Mouse (Mus musculus) stomach, postnatal 0 days (tissue): Measurements from ENCODE around the gene Pik3c2a. TPM values are rescaled to one million over a fixed set of nuclear protein-coding genes. Genes with fewer than 3 reads are reported as not detected.

Experiments used
- ATAC-seq: fragments of 200-750 bp; cut with Nextera tagmentation; 2 replicates; pipeline ENCODE4 v1.8.0; 2017; ENCODE audit not compliant: low FRiP score, low TSS enrichment
- DNase-seq: peaks from one replicate; pipeline ENCODE4 v3.0.0-alpha.2; 2016; ENCODE audit warnings: low spot score
- H3K27ac ChIP-seq: fragments of 300-500 bp; sonication (generic); replicated peaks from 2 replicates; pipeline ENCODE4 v1.5.1; 2014; ENCODE audit warnings: mild to moderate bottlenecking, control low read depth
- H3K27me3 ChIP-seq: fragments of 300-500 bp; sonication (generic); 2 replicates; pipeline ENCODE4 v1.6.1; 2014; ENCODE audit warnings: low read length; ENCODE audit not compliant: control insufficient read depth, insufficient read depth
- H3K36me3 ChIP-seq: fragments of 300-500 bp; sonication (generic); 2 replicates; pipeline ENCODE4 v1.6.1; 2014; ENCODE audit warnings: low read length, mixed read lengths; ENCODE audit not compliant: control insufficient read depth, insufficient read depth
- H3K4me1 ChIP-seq: fragments of 300-500 bp; sonication (generic); replicated peaks from 2 replicates; pipeline ENCODE4 v1.6.1; 2014; ENCODE audit warnings: antibody characterized with exemption; ENCODE audit not compliant: control insufficient read depth, insufficient read depth
- H3K4me2 ChIP-seq: fragments of 300-500 bp; sonication (generic); replicated peaks from 2 replicates; pipeline ENCODE4 v1.6.1; 2014; ENCODE audit warnings: low read depth, mild to moderate bottlenecking, control low read depth, moderate library complexity
- H3K4me3 ChIP-seq: fragments of 300-500 bp; sonication (generic); 2 replicates; pipeline ENCODE4 v1.5.1; 2014; ENCODE audit warnings: low read depth, low read length, control low read depth
- H3K9ac ChIP-seq: fragments of 300-500 bp; sonication (generic); 2 replicates; pipeline ENCODE4 v1.6.1; 2014; ENCODE audit warnings: mild to moderate bottlenecking, low read length, control low read depth, mixed read lengths
- H3K9me3 ChIP-seq: fragments of 300-500 bp; sonication (generic); 2 replicates; pipeline ENCODE4 v1.6.1; 2016; ENCODE audit warnings: low read length; ENCODE audit not compliant: control insufficient read depth
- CTCF ChIP-seq: IDR thresholded peaks from 2 replicates; pipeline ENCODE4 v1.5.1; 2016; ENCODE audit warnings: antibody characterized with exemption, low read depth, mild to moderate bottlenecking, moderate library complexity
- EP300 ChIP-seq: optimal IDR thresholded peaks from 2 replicates; pipeline ENCODE3; 2016; ENCODE audit warnings: antibody characterized with exemption
- WGBS: fragments of 180-500 bp; shearing (Covaris S2); extraction: QIAGEN DNeasy Blood & Tissue Kit; methylation state at CpG from one replicate; pipeline ENCODE4 v1.1.7; 2014; 5-methylcytosine and 5-hydroxymethylcytosine counted together
- polyA plus RNA-seq: library from polyadenylated mRNA; unstranded; fragments of >200 nt; fragmentation: Nextera tagmentation; extraction: Ambion mirVana; gene quantifications from 2 replicates; pipeline ENCODE4 v1.2.1, GENCODE M21; 2015

Gene Pik3c2a
- polyA plus RNA-seq, 1 experiment from 2014 or later = 12.0 TPM

GRCm38 (mm10) chr7:116446645-116447044 lies 3.4 kb upstream of the Pik3c2a start:
- 89% methylated on average over 3 of the region's 3 CpGs for WGBS
- H3K36me3 ChIP-seq = no peaks in the 10 kb centered on the region
- H3K9ac ChIP-seq = no peak overlapping the region
- peaks cover 2% of the 10 kb centered on the region; the same call in 1 of the 2 replicates for H3K4me1 ChIP-seq
- TF ChIP-seq CTCF (no peak), EP300 (no peak)
- no peak overlapping the region for H3K4me3 ChIP-seq
- H3K27me3 ChIP-seq = no peaks in the 10 kb centered on the region
- H3K9me3 ChIP-seq = no peaks in the 10 kb centered on the region
- DNase-seq (no peak), ATAC-seq (no peak)
- H3K4me2 ChIP-seq = no peak overlapping the region
- H3K27ac ChIP-seq = no peak overlapping the region

DNA sequence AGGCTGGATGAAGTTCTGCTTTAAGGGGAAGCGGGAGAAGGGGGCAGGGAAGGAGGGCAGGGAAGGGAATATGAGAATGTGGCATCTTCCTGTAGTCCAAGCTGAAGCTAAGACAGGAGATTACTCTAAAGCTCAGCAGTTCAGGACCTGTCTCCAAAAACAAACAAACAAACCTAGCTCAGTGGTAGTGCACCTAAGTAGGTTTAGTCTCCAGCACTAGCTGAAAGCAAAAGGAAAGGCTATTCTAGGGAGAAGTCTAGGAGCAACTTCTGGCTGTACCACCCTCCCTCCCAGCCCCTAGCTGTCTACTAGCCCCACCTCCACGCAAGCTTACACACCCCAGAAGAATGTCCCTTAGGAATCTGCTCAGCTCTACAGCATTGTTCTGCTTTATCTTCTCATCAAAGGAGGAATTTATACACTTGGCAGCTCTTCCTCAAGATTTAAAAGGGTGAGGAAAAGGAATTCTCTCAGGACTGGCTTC lies 1.1 kb upstream of the Pik3c2a start:
- no peaks in the 10 kb centered on the region for H3K9me3 ChIP-seq
- H3K4me1 ChIP-seq = peaks cover 2% of the 10 kb centered on the region; the same call in 1 of the 2 replicates
- TF ChIP-seq EP300 (no peak), CTCF (no peak)
- H3K36me3 ChIP-seq = no peaks in the 10 kb centered on the region
- H3K9ac ChIP-seq = peak overlapping the region; percentile 89
- H3K4me3 ChIP-seq = peak overlapping the region; percentile 99
- H3K27ac ChIP-seq = peak overlapping the region; percentile 93
- ATAC-seq = peak; percentile 32; the same call in 1 of the 2 replicates
- H3K27me3 ChIP-seq = no peaks in the 10 kb centered on the region
- WGBS = 0% methylated on average over 2 of the region's 2 CpGs
- peak; percentile 39 for DNase-seq
- peak overlapping the region; percentile 88 for H3K4me2 ChIP-seq

DNA sequence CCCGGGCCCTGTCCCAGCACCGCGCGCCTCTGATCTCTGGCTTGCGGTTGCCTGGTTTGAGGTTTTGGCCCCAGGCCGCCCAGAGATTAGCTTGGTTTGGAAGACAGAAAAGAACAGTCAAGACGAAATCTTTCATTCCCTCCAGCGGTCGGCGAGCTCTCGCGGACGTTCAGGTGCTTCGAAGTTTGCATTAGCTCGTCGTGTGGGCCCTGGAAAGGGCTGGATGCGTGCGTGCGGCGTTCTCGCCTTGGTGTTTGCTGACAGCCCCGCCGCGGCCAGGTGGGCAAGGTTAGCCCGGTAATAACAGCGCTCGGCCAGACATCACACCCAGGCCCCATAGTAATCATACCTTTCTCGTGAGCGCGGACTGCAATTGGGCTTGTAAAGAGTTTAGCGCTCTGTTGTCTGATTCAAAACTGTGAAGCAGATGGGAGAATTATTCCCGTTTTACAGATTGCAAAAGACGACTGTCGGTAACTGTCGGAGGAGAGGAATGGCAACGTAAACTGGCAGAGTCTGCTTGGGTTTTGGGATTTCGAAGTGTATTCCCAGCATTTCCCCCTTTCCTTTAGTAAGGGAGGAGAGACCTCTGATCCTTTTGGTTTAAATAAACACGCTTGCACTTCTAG lies 562 bp upstream of the Pik3c2a start:
- no peaks in the 10 kb centered on the region for H3K27me3 ChIP-seq
- H3K4me2 ChIP-seq = peak overlapping the region; percentile 88
- no peaks in the 10 kb centered on the region for H3K36me3 ChIP-seq
- H3K9ac ChIP-seq = peak overlapping the region; percentile 89
- DNase-seq (peak; percentile 79), ATAC-seq (peak; percentile 65)
- peak overlapping the region; percentile 93 for H3K27ac ChIP-seq
- TF ChIP-seq CTCF (no peak), EP300 (no peak)
- WGBS = under 1% methylated on average over 38 of the region's 38 CpGs
- H3K9me3 ChIP-seq = no peaks in the 10 kb centered on the region
- peaks cover 2% of the 10 kb centered on the region; the same call in 1 of the 2 replicates for H3K4me1 ChIP-seq
- peak overlapping the region; percentile 99 for H3K4me3 ChIP-seq

GRCm38 (mm10) chr7:116442226-116442625 lies 1.0 kb downstream of the Pik3c2a start:
- no peaks in the 10 kb centered on the region for H3K27me3 ChIP-seq
- DNase-seq = no peak
- peak overlapping the region; percentile 88 for H3K4me2 ChIP-seq
- no peak for TF ChIP-seq CTCF
- TF ChIP-seq EP300 = no peak
- no peak for ATAC-seq
- no peak overlapping the region for H3K27ac ChIP-seq
- WGBS = 3% methylated on average over 7 of the region's 7 CpGs
- H3K9me3 ChIP-seq = no peaks in the 10 kb centered on the region
- peak overlapping the region; percentile 99 for H3K4me3 ChIP-seq
- H3K4me1 ChIP-seq = peaks cover 2% of the 10 kb centered on the region; the same call in 1 of the 2 replicates
- H3K9ac ChIP-seq = peak overlapping the region; percentile 89
- H3K36me3 ChIP-seq = no peaks in the 10 kb centered on the region

DNA sequence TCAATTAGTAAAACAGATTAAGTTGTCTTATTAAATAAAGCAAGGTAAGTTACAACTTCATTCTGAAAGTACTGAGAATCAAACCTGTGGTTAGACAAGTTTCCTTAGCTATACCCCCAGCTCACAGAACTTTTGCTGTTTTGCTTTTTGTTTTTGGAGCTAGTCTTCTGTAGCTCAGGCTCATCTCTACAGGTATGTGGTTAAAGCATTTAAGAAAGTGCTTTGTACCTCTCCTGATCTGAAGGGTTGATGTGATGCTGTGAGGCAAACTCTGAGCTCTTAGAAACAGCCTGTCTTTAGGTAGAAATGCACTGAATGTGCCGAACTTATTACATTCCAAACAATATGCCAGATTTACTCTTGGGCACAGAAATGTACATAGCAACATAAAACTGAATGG lies 1.9 kb downstream of the Pik3c2a start:
- Histone ChIP-seq H3K4me1 (peaks cover 2% of the 10 kb centered on the region; the same call in 1 of the 2 replicates), H3K27me3 (no peaks in the 10 kb centered on the region), H3K4me3 (no peak overlapping the region), H3K4me2 (peak overlapping the region; percentile 88; the same call in 1 of the 2 replicates), H3K36me3 (no peaks in the 10 kb centered on the region), H3K9me3 (no peaks in the 10 kb centered on the region), H3K27ac (no peak overlapping the region), H3K9ac (no peak overlapping the region)
- WGBS = 42% methylated on average over 1 of the region's 1 CpGs
- TF ChIP-seq EP300 = no peak
- no peak for TF ChIP-seq CTCF
- ATAC-seq (no peak), DNase-seq (no peak)

DNA sequence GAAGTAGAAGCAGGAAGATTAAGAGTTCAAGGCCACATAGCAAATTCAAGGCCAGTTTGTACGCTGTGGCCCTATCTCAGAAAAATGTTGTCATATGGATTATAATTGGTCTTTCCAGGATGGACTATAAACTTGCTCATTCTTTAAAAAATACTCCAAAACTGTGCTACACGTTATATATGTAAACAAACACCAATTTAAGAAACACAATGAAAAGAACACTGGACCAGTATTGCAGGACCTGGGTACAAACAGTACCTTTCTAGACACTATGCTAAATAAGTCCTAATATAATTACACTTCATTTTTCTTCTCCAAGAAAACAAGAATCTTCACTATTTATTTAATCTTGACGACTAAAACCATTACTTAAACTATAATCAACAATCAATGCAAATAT lies 11.6 kb downstream of the Pik3c2a start:
- no peaks in the 10 kb centered on the region for H3K36me3 ChIP-seq
- WGBS = 52% methylated on average over 3 of the region's 3 CpGs
- H3K9ac ChIP-seq = no peak overlapping the region
- no peak overlapping the region for H3K27ac ChIP-seq
- H3K4me3 ChIP-seq = no peak overlapping the region
- no peaks in the 10 kb centered on the region for H3K27me3 ChIP-seq
- no peak for DNase-seq
- no peak for TF ChIP-seq EP300
- ATAC-seq = no peak
- no peaks in the 10 kb centered on the region for H3K4me1 ChIP-seq
- H3K9me3 ChIP-seq = no peaks in the 10 kb centered on the region
- H3K4me2 ChIP-seq = no peak overlapping the region
